Mouse (Mus musculus) lung, postnatal 0 days (tissue): ENCODE measurements at regions not wholly inside any gene's neighbourhood (a gene's known extent, or its start where the extent isn't known, plus 50 kb on each side); places are given as distances from the start of the nearest gene placed in this dataset.

Source experiments
- CTCF ChIP-seq: IDR thresholded peaks from 2 replicates; pipeline ENCODE4 v1.5.1; 2016; ENCODE audit warnings: antibody characterized with exemption, mild to moderate bottlenecking
- EP300 ChIP-seq: IDR thresholded peaks from 2 replicates; pipeline ENCODE4 v1.6.1; 2016; ENCODE audit warnings: antibody characterized with exemption, mild to moderate bottlenecking, control low read depth

GRCm38 (mm10) chr8:116223235-116223634 lies 281.5 kb upstream of the Dynlrb2 start:
- TF ChIP-seq CTCF (no peak), EP300 (no peak)
